Mouse (Mus musculus): ENCODE results near the gene Aff1.

- TF ChIP-seq GATA2 (IDR thresholded peaks at IDR 0.05; ENCODE audit: borderline replicate concordance, low read depth, low read length) (no peak), CTCF (IDR thresholded peaks at IDR 0.05; ENCODE audit: low read depth, low read length) (no peak), TAL1 (conservative IDR thresholded peaks at IDR 0.05; ENCODE audit: low read depth, low read length) (no peak), POLR2AphosphoS5 (IDR thresholded peaks at IDR 0.05; ENCODE audit: insufficient replicate concordance, low read depth, low read length) (no peak)
Measured at GRCm38 (mm10) chr5:103691171-103691570, 1.0 kb upstream of the Aff1 start.
